Comparison of ENCODE assay signal across 11 mouse cellular contexts in genomic region chrX:36489506-36489905, GRCm38 (mm10). TPM values are rescaled to one million over a fixed set of nuclear protein-coding genes. Genes with fewer than 3 reads are reported as not detected.
DNase-seq lines count a peak whose midpoint lies in the region; ATAC-seq and TF ChIP-seq lines count a peak whose summit lies in the region.
"Had no signal": no experiment of that assay in that cellular context is flagged by ENCODE, and none has a peak within 500 bp of the region (broad histone marks: within the 10 kb centered on the region; RNA-seq: fewer than 3 reads in every experiment).

No protein-coding gene starts in this region.

- no peaks in the 10 kb centered on the region for H3K36me3 ChIP-seq in heart, postnatal 0 days (replicated peaks; ENCODE audit: control insufficient read depth, insufficient read depth, low read length)
- H3K36me3 ChIP-seq in midbrain, embryonic 15.5 days (replicated peaks) = no peaks in the 10 kb centered on the region
- H3K36me3 ChIP-seq in midbrain, embryonic 13.5 days = no peaks in the 10 kb centered on the region
- no peaks in the 10 kb centered on the region for H3K36me3 ChIP-seq in splenic B cell, adult 2 months (ENCODE audit: control insufficient read depth, insufficient read depth, low read length, poor library complexity, severe bottlenecking)

- H3K4me2 ChIP-seq in heart, postnatal 0 days (ENCODE audit: low read depth, low read length) = no peak overlapping the region
- H3K4me2 ChIP-seq in midbrain, embryonic 15.5 days = no peak overlapping the region
- no peak overlapping the region for H3K4me2 ChIP-seq in midbrain, embryonic 13.5 days (replicated peaks)

- no peak overlapping the region for H3K9ac ChIP-seq in heart, postnatal 0 days (replicated peaks; ENCODE audit: low read depth, low read length)
- no peak overlapping the region for H3K9ac ChIP-seq in midbrain, embryonic 15.5 days
- no peak overlapping the region for H3K9ac ChIP-seq in midbrain, embryonic 13.5 days (replicated peaks)

- no peak overlapping the region for H3K4me3 ChIP-seq in heart, postnatal 0 days (ENCODE audit: low read depth, low read length)
- no peak overlapping the region for H3K4me3 ChIP-seq in midbrain, embryonic 15.5 days
- no peak overlapping the region for H3K4me3 ChIP-seq in midbrain, embryonic 13.5 days (replicated peaks)

- H3K27me3 ChIP-seq in heart, postnatal 0 days (ENCODE audit: control insufficient read depth, insufficient read depth, low read length) = no peaks in the 10 kb centered on the region
- H3K27me3 ChIP-seq in midbrain, embryonic 15.5 days (replicated peaks) = no peaks in the 10 kb centered on the region
- no peaks in the 10 kb centered on the region for H3K27me3 ChIP-seq in midbrain, embryonic 13.5 days
- H3K27me3 ChIP-seq in splenic B cell, adult 2 months (ENCODE audit: control insufficient read depth, insufficient read depth, low read length, poor library complexity, severe bottlenecking) = no peaks in the 10 kb centered on the region

- ATAC-seq in heart, postnatal 0 days (ENCODE audit: insufficient read depth, low read depth) = no peak
- ATAC-seq in midbrain, embryonic 15.5 days (replicated peaks) = peak; percentile 54; the same call in 1 of the 2 replicates
- no peak for ATAC-seq in midbrain, embryonic 13.5 days

- H3K9me3 ChIP-seq in heart, postnatal 0 days (replicated peaks; ENCODE audit: control insufficient read depth, low read length) = no peaks in the 10 kb centered on the region
- H3K9me3 ChIP-seq in midbrain, embryonic 15.5 days = no peaks in the 10 kb centered on the region
- H3K9me3 ChIP-seq in midbrain, embryonic 13.5 days = no peaks in the 10 kb centered on the region

- 26% methylated on average over 3 of the region's 3 CpGs for WGBS in heart, postnatal 0 days
- WGBS in midbrain, embryonic 15.5 days = 27% methylated on average over 3 of the region's 3 CpGs
- WGBS in midbrain, embryonic 13.5 days = 23% methylated on average over 3 of the region's 3 CpGs

- DNase-seq in heart, postnatal 0 days (ENCODE audit: low spot score) = peak; percentile 5
- no peak for DNase-seq in heart, postnatal 25 days (ENCODE audit: low spot score)
- peak; percentile 19 for DNase-seq in brain, adult 2 months (ENCODE audit: low read depth, low spot score)
- DNase-seq in splenic B cell, adult 2 months (ENCODE audit: low read depth, low spot score) = peak; percentile 35
- DNase-seq in urinary bladder, postnatal 14 days (ENCODE audit: low spot score) = no peak
- no peak for DNase-seq in urinary bladder, postnatal 25 days (ENCODE audit: low spot score)
- DNase-seq: heart, adult 11 months had no signal

- TF ChIP-seq CTCF in heart, postnatal 0 days (IDR thresholded peaks at IDR 0.05; ENCODE audit: low read depth) = peak; percentile 37

- H3K27ac ChIP-seq in heart, postnatal 0 days (ENCODE audit: low read depth) = no peak overlapping the region
- H3K27ac ChIP-seq in midbrain, embryonic 15.5 days = no peak overlapping the region
- H3K27ac ChIP-seq in midbrain, embryonic 13.5 days = no peak overlapping the region

- no peak for TF ChIP-seq EP300 in heart, postnatal 0 days (IDR thresholded peaks at IDR 0.05; ENCODE audit: low read depth)

- intact Hi-C loops in heart, postnatal 25 days (cut with DNase I) = no loop called here

- H3K4me1 ChIP-seq in heart, postnatal 0 days (ENCODE audit: control insufficient read depth, insufficient read depth) = no peaks in the 10 kb centered on the region
- H3K4me1 ChIP-seq in midbrain, embryonic 15.5 days = no peaks in the 10 kb centered on the region
- H3K4me1 ChIP-seq in midbrain, embryonic 13.5 days (replicated peaks) = no peaks in the 10 kb centered on the region

RNA-seq across cellular contexts. Expression of gene Gm14569, which starts 2.1 kb away (rescaled TPM):
- not detected in 2 replicates for total RNA-seq in heart, postnatal 0 days (2014; rRNA removed; ENCODE audit: low replicate concordance)
- polyA plus RNA-seq in heart, postnatal 0 days (2015; fragmentation: Nextera tagmentation; extraction: Ambion mirVana) = not detected in 2 replicates
- total RNA-seq in heart, postnatal 25 days (2021) = not detected
- polyA plus RNA-seq in midbrain, embryonic 15.5 days (2015; fragmentation: Nextera tagmentation; extraction: Ambion mirVana) = not detected in 2 replicates
- not detected in 2 replicates for polyA plus RNA-seq in midbrain, embryonic 13.5 days (2015; fragmentation: Nextera tagmentation; extraction: Ambion mirVana)
- total RNA-seq: megakaryocyte-erythroid progenitor cell, adult 5-6 weeks had no signal
- polyA plus RNA-seq: intestine, embryonic 14.5 days had no signal

Comparison
In these comparisons a context has a peak if more than half of its experiments do, and no peak if none do; other contexts are left out.
1. DNase-seq: peak in heart, postnatal 0 days (single experiment), brain, adult 2 months (single experiment) and splenic B cell, adult 2 months (single experiment); none in heart, postnatal 25 days (single experiment), urinary bladder, postnatal 14 days (single experiment) and urinary bladder, postnatal 25 days (single experiment).